Mouse (Mus musculus) C2C12 (cell line): ENCODE results near the gene Slc6a12. TPM values are rescaled to one million over a fixed set of nuclear protein-coding genes. Genes with fewer than 3 reads are reported as not detected.

ENCODE experiments used
- H3K27me3 ChIP-seq: one replicate; pipeline ENCODE4 v1.6.1; 2011; ENCODE audit not compliant: control insufficient read depth, insufficient read depth, insufficient read length
- H3K36me3 ChIP-seq: one replicate; pipeline ENCODE4 v1.6.1; 2011; ENCODE audit not compliant: control insufficient read depth, insufficient read depth
- H3K4me3 ChIP-seq: one replicate; pipeline ENCODE4 v1.5.1; 2011; ENCODE audit warnings: mild to moderate bottlenecking, control low read depth; ENCODE audit not compliant: poor library complexity, insufficient read depth, severe bottlenecking
- H3K79me2 ChIP-seq: one replicate; pipeline ENCODE4 v1.6.1; 2011; ENCODE audit not compliant: control insufficient read depth, insufficient read depth
- H3K79me3 ChIP-seq: one replicate; pipeline ENCODE4 v1.6.1; 2011; ENCODE audit warnings: low read depth, control low read depth
- H3ac ChIP-seq: one replicate; pipeline ENCODE3; 2011; ENCODE audit warnings: low read depth; ENCODE audit not compliant: control insufficient read depth, insufficient read length
- CEBPB ChIP-seq: IDR thresholded peaks from one replicate; pipeline ENCODE4 v1.6.1; 2011; ENCODE audit warnings: low read depth, mild to moderate bottlenecking, control low read depth, moderate library complexity
- CTCF ChIP-seq: IDR thresholded peaks from one replicate; pipeline ENCODE4 v1.5.1; 2011; ENCODE audit not compliant: control insufficient read depth, insufficient read depth, insufficient read length
- FOSL1 ChIP-seq: IDR thresholded peaks from one replicate; pipeline ENCODE4 v1.8.0; 2011; ENCODE audit warnings: mild to moderate bottlenecking, low read length; ENCODE audit not compliant: poor library complexity, insufficient read depth, severe bottlenecking
- MAX ChIP-seq: IDR thresholded peaks from one replicate; pipeline ENCODE4 v1.6.1; 2011; ENCODE audit warnings: mild to moderate bottlenecking, control low read depth
- MYOD1 ChIP-seq: IDR thresholded peaks from one replicate; pipeline ENCODE4 v1.6.1; 2011; ENCODE audit warnings: low read depth; ENCODE audit not compliant: control insufficient read depth, insufficient read length
- MYOG ChIP-seq: IDR thresholded peaks from one replicate; pipeline ENCODE4 v1.6.1; 2011; ENCODE audit not compliant: control insufficient read depth, insufficient read length; ENCODE audit errors: extremely low read depth
- USF1 ChIP-seq: IDR thresholded peaks from one replicate; pipeline ENCODE4 v1.6.1; 2011; ENCODE audit warnings: low read depth, mild to moderate bottlenecking, control low read depth, moderate library complexity
- long read RNA-seq, 2 experiments: library from polyadenylated mRNA; unstranded; transcript quantifications; one replicate each; pipeline ENCODE4 v2.0.0; 2019 to 2020
- polyA plus RNA-seq: library from polyadenylated mRNA; unstranded; fragments of >200 nt; fragmentation: generic; extraction: Trizol; gene quantifications from one replicate; pipeline ENCODE4 v1.2.1, GENCODE M21; 2012; ENCODE audit warnings: missing spikeins

Slc6a12 gene
- 0.15 TPM for polyA plus RNA-seq
- long read RNA-seq, experiment 1, partial matches to known transcripts = 1 of 2 reads
- long read RNA-seq, experiment 1, other reads (novel, unspliced or antisense) = 1 of 2 reads
- long read RNA-seq, experiment 2, partial matches to known transcripts = 0 of 1 reads
- long read RNA-seq, experiment 2, other reads (novel, unspliced or antisense) = 0 of 1 reads

DNA sequence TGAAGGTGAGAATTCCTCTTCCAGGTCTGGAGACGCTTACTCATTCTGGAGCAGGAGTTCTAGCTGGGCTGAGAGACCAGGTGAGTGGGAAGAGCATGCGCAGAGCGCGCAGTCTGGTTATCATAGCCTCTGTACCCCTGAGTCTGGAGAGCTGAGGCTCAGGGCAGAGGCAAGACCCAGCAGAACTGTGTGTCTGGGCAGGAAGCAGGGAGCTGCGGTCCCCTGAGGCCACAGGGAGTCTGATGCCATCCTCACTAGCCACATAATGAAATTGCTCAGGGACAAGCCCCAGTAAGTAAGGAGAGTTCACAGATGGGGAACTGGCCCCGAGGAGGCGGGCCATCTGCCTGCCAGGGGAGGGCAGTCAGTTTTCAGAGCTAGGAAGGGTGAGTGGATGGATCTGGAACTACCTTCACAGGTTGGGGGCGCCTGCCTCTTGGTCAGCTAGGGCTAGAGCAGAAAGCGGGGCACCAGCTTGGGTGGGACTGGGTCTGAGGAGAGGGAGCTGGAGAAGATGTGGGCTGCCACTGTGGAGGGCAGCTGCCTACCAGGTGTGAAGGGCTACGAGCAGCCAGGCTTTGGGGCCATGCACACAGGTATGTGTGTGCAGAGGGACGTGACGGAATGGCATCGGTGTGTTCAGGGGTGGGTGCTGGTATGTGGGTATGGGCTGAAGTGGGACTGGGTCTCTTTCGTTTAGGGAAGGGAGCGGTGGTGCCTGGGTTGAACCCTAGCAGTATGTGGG lies at the start of gene Slc6a12:
Slc6a12 (plus strand) TSS at position 51 of the 745 bp plus-strand sequence.
- Histone ChIP-seq H3K27me3 (peaks cover 14% of the 10 kb centered on the region), H3K79me2 (no peaks in the 10 kb centered on the region), H3K79me3 (no peaks in the 10 kb centered on the region), H3K36me3 (no peaks in the 10 kb centered on the region), H3K4me3 (no peak within 1 kb of the TSS), H3ac (no peak within 1 kb of the TSS)
- no peak for TF ChIP-seq USF1
- TF ChIP-seq CEBPB = no peak
- TF ChIP-seq MAX = no peak
- TF ChIP-seq MYOG = no peak
- no peak for TF ChIP-seq MYOD1
- no peak for TF ChIP-seq CTCF
- no peak for TF ChIP-seq FOSL1

DNA sequence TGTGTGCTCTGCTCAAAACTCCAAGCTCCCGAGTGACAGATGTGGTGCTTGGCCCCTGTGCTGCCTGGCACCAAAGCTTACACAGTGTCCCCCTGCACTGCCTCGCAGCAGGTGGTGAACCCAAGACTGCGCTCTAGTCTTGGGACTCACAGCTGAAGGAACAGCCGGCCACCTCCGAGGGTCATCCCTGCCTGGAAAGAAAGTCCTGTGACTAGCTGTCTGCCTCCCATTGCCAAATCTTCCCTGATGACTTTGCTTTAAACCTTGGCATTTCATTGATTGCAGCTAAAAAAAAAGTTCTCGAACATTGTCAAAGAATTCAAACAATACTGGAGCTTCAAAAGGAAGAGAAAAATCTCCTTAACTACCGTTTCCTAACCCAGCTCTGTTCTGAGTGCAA lies 43.6 kb upstream of the Slc6a12 start:
- Histone ChIP-seq H3K79me2 (no peaks in the 10 kb centered on the region), H3K36me3 (no peaks in the 10 kb centered on the region), H3K79me3 (no peaks in the 10 kb centered on the region), H3K4me3 (no peak overlapping the region), H3ac (no peak overlapping the region), H3K27me3 (peaks cover 20% of the 10 kb centered on the region)
- no peak for TF ChIP-seq MYOD1

DNA sequence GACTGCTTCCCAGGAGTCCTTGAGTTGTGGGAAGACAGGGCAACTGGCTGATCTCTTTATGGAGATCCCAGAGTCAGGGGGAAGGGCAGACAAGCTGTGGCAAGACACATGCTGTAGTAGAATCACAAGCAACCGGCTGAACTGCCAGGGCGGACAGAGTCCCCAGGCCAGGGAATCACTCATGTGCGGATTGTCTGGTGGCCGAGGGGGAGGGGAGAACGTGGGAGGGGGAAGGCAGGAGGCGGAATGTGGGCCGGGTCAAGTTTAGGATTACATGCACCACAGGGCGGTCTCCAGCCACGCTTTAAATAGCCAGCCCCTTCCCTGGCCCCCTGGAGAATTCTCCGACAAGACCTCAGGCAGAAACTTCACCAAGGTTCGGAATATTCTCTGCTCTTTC lies 42.9 kb upstream of the Slc6a12 start, which contains the start of gene Slc6a13:
Slc6a13 (plus strand) TSS at position 274 of the 400 bp plus-strand sequence.
- TF ChIP-seq CTCF = no peak
- TF ChIP-seq MYOD1 = no peak
- Histone ChIP-seq H3K27me3 (peaks cover 20% of the 10 kb centered on the region), H3K36me3 (no peaks in the 10 kb centered on the region), H3ac (no peak within 1 kb of the TSS), H3K4me3 (no peak within 1 kb of the TSS), H3K79me3 (no peaks in the 10 kb centered on the region), H3K79me2 (no peaks in the 10 kb centered on the region)

DNA sequence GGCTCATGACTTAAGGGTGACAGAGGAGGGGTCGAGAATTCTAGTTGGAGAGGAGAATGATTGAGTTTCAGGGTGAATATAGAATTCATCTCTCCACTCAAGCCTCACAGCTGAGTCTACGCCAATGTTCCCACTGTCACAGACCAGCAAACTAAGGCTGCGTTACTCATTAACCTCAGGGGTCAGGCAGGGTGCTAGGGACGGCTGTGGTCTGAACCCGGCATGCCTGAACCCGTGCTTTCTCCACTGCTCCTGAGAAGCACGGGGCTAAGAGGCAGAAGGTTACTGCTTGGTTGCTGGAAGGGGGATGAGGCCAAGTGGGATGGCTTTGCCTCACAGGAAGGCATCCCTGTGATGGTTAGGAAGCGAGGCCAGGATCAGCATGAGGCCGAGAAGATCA lies 42.4 kb upstream of the Slc6a12 start:
- TF ChIP-seq CEBPB (no peak), MYOG (no peak), USF1 (no peak), FOSL1 (no peak), CTCF (no peak)
- Histone ChIP-seq H3ac (no peak overlapping the region), H3K79me3 (no peaks in the 10 kb centered on the region), H3K4me3 (no peak overlapping the region), H3K79me2 (no peaks in the 10 kb centered on the region), H3K27me3 (peaks cover 20% of the 10 kb centered on the region), H3K36me3 (no peaks in the 10 kb centered on the region)

DNA sequence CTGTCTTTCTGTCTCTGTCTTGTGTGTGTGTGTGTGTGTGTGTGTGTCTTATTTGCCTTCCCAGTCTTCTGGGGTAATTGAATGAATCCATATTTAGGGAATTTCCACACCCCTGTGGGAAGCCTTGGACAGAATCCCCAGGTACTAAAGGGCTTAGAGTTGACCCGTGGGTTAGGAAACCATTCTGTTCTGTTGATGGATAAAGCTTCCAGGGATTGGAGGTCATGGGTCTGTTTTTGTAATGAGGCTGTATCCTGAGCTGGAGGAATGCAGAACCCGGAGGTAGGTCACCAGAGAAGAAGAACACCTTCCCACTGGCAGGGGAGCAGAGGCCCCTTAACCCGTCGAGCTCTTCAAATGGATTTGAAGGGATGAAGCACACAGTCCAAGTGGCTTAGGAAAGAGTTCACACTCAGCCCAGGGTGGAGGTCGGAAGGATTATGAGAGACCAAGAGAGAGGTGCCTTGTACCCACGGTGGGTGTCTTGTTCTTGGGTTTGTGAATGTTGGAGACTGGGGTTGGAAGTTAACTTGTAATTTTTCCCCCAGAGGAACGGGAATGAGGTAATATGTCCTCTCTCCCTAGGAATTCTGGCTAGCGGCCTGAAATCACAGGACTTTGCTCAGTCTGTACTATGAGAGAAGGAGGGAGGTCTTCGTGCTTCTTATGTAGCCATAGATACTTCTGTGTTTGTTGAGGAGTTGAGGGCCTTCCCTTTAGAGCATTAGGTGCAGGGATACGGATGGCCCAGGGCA lies 39.2 kb upstream of the Slc6a12 start:
- Histone ChIP-seq H3K36me3 (no peaks in the 10 kb centered on the region), H3K79me2 (no peaks in the 10 kb centered on the region), H3K27me3 (peaks cover 17% of the 10 kb centered on the region), H3K79me3 (no peaks in the 10 kb centered on the region), H3K4me3 (no peak overlapping the region), H3ac (no peak overlapping the region)
- TF ChIP-seq CEBPB (no peak), MYOD1 (no peak), CTCF (no peak), MYOG (no peak), FOSL1 (no peak), MAX (no peak), USF1 (no peak)

DNA sequence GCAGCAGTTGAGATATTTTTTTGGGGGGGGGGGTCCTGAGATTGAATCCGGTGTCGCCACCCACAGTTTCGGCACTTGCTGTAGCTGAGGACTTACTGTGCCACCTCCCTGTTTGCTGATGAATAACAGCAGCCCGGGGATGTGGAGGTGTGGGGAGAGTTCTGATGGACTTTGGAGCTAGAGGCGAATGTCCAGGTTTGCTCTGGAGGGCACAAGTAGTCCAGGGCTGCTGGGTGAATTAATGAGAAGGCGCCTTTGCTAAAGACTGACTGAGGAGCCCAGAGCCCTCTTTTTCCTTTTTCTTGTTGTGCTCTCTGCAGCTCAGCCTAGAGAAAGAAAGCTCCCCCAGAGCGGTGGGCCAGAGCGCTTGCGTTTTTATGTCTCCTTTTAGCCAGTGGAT lies 38.2 kb upstream of the Slc6a12 start:
- no peak for TF ChIP-seq MYOG
- no peak for TF ChIP-seq CTCF
- no peak for TF ChIP-seq FOSL1
- no peak for TF ChIP-seq MYOD1
- TF ChIP-seq MAX = no peak
- TF ChIP-seq CEBPB = no peak
- no peak for TF ChIP-seq USF1
- Histone ChIP-seq H3K79me3 (no peaks in the 10 kb centered on the region), H3K36me3 (no peaks in the 10 kb centered on the region), H3K79me2 (no peaks in the 10 kb centered on the region), H3K4me3 (no peak overlapping the region), H3ac (no peak overlapping the region), H3K27me3 (peaks cover 19% of the 10 kb centered on the region)
